Mouse (Mus musculus) neural tube, embryonic 14.5 days (tissue): Measurements from ENCODE around the gene Gp9. TPM values are rescaled to one million over a fixed set of nuclear protein-coding genes. Genes with fewer than 3 reads are reported as not detected.

Source experiments
- ATAC-seq: fragments of 200-750 bp; cut with Nextera tagmentation; 2 replicates; pipeline ENCODE4 v1.8.0; 2017; ENCODE audit warnings: low read depth, mild to moderate bottlenecking, moderate TSS enrichment, moderate library complexity
- H3K27ac ChIP-seq: fragments of 300-500 bp; sonication (generic); 2 replicates; pipeline ENCODE4 v1.5.1; 2014; ENCODE audit warnings: low read depth, mild to moderate bottlenecking, control low read depth, low read length, moderate library complexity, mixed read lengths
- H3K27me3 ChIP-seq: fragments of 300-500 bp; sonication (generic); 2 replicates; pipeline ENCODE4 v1.6.1; 2014; ENCODE audit warnings: low read length; ENCODE audit not compliant: control insufficient read depth, insufficient read depth
- H3K36me3 ChIP-seq: fragments of 300-500 bp; sonication (generic); 2 replicates; pipeline ENCODE4 v1.6.1; 2014; ENCODE audit warnings: low read length, mixed read lengths; ENCODE audit not compliant: control insufficient read depth, insufficient read depth
- H3K4me1 ChIP-seq: fragments of 300-500 bp; sonication (generic); 2 replicates; pipeline ENCODE4 v1.6.1; 2014; ENCODE audit warnings: low read length; ENCODE audit not compliant: control insufficient read depth, insufficient read depth
- H3K4me2 ChIP-seq: fragments of 300-500 bp; sonication (generic); 2 replicates; pipeline ENCODE4 v1.6.1; 2014; ENCODE audit warnings: mild to moderate bottlenecking, low read depth, low read length, control low read depth
- H3K4me3 ChIP-seq: fragments of 300-500 bp; sonication (generic); 2 replicates; pipeline ENCODE4 v1.5.1; 2014; ENCODE audit warnings: low read depth, low read length, control low read depth, mixed read lengths
- H3K9ac ChIP-seq: fragments of 300-500 bp; sonication (generic); replicated peaks from 2 replicates; pipeline ENCODE4 v1.6.1; 2014; ENCODE audit warnings: low read depth, mild to moderate bottlenecking, control low read depth, low read length, mixed read lengths
- H3K9me3 ChIP-seq: fragments of 300-500 bp; sonication (generic); 2 replicates; pipeline ENCODE4 v1.6.1; 2016; ENCODE audit warnings: low read length; ENCODE audit not compliant: control insufficient read depth
- WGBS: fragments of 180-500 bp; shearing (Covaris S2); extraction: QIAGEN DNeasy Blood & Tissue Kit; methylation state at CpG from one replicate; pipeline ENCODE4 v1.1.7; 2014; 5-methylcytosine and 5-hydroxymethylcytosine counted together
- polyA plus RNA-seq: library from polyadenylated mRNA; unstranded; fragments of >200 nt; fragmentation: Nextera tagmentation; extraction: Ambion mirVana; gene quantifications from 2 replicates; pipeline ENCODE4 v1.2.1, GENCODE M21; 2014

Gene Gp9
- polyA plus RNA-seq, 1 experiment from 2014 or later = 0.32 TPM

DNA sequence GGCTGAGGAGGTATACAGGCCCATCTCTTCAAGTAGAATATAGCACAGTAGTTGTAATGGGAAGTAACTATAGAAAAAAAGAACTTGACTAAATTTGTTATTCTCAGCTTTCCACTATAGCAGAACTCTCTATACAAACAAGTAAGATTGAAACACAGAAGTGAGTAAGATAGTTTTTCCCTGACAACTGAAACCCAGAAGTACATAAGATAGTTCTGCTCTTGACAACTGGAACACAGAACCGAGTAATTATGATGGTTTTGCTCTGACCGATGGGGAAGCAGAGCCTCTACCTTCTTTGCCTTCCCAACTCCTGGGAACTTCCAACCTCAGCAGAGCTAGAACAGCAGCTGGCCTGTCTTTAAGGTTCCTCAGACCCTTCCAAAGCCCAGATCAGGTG, 31.3 kb downstream of the Gp9 start:
- H3K9ac ChIP-seq = no peak overlapping the region
- 92% methylated on average over 2 of the region's 2 CpGs for WGBS
- H3K9me3 ChIP-seq = no peaks in the 10 kb centered on the region
- H3K27me3 ChIP-seq = no peaks in the 10 kb centered on the region; the same call in 1 of the 2 replicates
- H3K36me3 ChIP-seq = peaks cover 3% of the 10 kb centered on the region; the same call in 1 of the 2 replicates
- H3K4me1 ChIP-seq = peaks cover 6% of the 10 kb centered on the region; the same call in 1 of the 2 replicates
- no peak for ATAC-seq
- H3K27ac ChIP-seq = no peak overlapping the region
- no peak overlapping the region for H3K4me3 ChIP-seq
- no peak overlapping the region for H3K4me2 ChIP-seq

DNA sequence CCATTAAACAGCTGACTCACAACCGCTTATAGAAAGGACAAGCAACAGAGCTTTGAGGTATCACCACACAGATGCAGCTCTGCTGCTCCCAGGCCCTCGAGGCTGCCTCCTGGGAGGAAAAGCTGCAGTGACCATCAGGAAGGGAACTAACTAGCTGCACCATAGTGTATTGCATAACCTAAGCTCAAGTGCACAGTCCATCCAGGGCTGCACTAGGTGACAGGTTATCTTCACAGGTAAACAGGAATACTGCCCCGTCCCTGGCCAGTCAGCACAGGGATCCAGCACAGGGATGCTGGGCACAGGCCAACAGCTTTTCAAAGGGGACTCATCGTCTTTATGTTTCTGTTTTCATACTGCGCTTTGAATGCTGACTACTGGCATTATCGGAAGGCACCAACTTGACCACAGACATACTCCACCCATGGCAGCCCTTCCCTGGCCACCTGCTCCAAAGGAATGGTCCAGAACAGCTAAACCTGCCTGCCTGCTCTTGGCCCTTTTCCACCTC, 31.8 kb downstream of the Gp9 start:
- WGBS = 82% methylated on average over 6 of the region's 6 CpGs
- Histone ChIP-seq H3K36me3 (peaks cover 3% of the 10 kb centered on the region; the same call in 1 of the 2 replicates), H3K9ac (no peak overlapping the region), H3K27ac (no peak overlapping the region), H3K4me3 (no peak overlapping the region), H3K9me3 (no peaks in the 10 kb centered on the region), H3K4me1 (peaks cover 6% of the 10 kb centered on the region; the same call in 1 of the 2 replicates), H3K27me3 (no peaks in the 10 kb centered on the region; the same call in 1 of the 2 replicates), H3K4me2 (no peak overlapping the region)
- ATAC-seq = no peak

DNA sequence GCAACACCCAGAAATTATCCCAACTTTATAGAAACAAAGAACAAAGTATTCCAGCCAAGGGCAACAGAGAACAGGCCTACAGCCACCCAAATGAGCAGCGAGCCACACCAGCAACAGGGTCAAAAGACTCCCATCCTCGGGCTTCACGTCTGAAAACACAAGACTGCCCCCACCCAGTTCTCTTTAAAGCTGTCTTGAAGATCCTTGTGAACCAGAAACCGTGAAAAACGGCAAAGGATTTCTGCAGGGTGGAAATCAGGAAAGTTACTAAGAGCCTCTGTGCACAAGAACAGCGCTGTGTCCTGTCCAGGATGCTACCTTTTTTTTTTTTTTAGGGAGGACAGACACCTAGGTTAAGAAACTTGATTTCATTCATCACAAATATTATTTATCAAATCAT, 32.4 kb downstream of the Gp9 start:
- Histone ChIP-seq H3K4me2 (peak overlapping the region; percentile 95), H3K4me1 (peaks cover 6% of the 10 kb centered on the region; the same call in 1 of the 2 replicates), H3K27me3 (no peaks in the 10 kb centered on the region; the same call in 1 of the 2 replicates), H3K27ac (no peak overlapping the region), H3K36me3 (peaks cover 3% of the 10 kb centered on the region; the same call in 1 of the 2 replicates), H3K9me3 (no peaks in the 10 kb centered on the region), H3K9ac (no peak overlapping the region), H3K4me3 (peak overlapping the region; percentile 70)
- WGBS = 37% methylated on average over 6 of the region's 6 CpGs
- ATAC-seq = no peak

DNA sequence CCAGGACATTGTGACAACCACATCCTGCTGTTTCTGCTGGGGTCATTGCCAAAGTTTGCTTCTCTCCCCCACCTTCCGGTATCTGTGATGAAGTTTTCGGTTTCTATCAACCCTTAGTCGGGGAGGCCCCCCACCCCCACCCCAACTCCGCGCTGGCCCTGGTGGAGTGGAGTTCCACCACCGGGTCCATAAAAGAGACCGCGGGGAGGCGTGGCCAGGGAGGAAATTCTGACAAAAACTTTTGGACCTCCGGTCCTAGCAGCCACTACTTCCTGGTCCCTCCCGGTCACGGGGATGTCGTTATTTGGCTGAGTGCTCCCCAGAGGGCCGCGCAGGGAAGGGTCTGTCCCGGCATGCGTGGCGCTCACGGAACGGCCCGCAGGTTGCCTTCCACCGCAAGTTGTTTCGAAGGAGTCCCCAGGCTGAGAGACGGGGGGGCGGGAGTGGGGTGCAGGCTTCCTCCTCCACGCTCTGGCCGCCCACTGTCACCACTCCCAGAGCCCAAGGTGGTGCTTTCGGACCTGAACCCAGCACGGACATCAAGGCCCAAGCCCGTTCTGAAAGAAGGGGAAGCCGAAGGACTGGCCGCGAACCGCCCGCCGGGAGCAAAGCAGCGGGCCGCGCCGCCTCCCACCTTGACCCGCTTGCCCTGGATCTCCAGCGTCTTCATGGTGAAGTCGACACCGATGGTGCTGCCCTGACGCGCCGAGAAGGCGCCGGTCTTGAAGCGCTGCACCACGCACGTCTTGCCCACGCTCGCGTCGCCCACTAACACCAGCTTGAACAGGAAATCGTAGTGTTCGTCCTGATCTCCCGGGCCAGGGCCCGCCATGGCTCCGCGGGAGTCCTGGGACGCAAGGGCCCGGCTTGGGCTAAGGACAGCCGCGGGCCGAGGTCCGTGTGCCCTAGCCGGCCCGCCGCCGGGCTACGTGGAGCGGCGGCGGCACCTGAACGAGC, 33.1 kb downstream of the Gp9 start:
- Histone ChIP-seq H3K4me2 (peak overlapping the region; percentile 95), H3K27me3 (no peaks in the 10 kb centered on the region; the same call in 1 of the 2 replicates), H3K9ac (peak overlapping the region; percentile 80), H3K27ac (peak overlapping the region; percentile 66), H3K4me1 (peaks cover 6% of the 10 kb centered on the region; the same call in 1 of the 2 replicates), H3K36me3 (peaks cover 3% of the 10 kb centered on the region; the same call in 1 of the 2 replicates), H3K4me3 (peak overlapping the region; percentile 70), H3K9me3 (no peaks in the 10 kb centered on the region)
- peak; percentile 75 for ATAC-seq
- WGBS = 1% methylated on average over 77 of the region's 77 CpGs

DNA sequence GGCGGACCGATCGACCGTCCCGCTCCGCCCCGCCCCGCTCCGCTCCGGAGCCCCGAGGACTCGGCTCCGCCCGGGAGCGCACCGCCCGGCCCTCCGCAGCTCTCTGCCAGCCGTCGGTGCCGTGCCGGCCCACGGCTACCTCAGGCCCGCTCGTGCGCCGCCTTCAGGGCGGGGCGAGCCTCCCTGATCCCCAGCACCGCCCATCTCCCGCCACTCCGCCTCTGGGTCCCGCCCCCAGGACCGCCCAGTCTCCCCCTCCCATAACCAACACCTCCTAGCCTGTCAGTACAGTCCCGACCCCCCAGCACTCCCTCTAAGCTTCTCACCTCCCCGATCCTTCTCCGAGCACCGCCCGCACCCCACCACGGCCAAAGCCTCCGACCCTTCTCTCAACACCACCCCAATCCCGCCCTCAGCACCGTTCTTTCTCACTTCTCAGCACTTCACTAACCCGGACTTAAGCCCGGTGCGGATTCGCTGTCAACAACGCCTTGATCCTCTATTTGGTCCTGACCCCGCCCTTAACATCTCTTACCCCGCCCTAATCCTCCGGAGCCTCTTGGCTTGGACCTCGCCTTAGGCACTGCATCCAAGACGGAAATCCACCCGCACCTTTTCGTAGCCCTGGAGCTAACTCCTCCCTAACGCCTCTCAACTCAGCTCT, 33.9 kb downstream of the Gp9 start, which contains the start of gene Rab43:
Rab43 (minus strand) TSS at position 490 of the 664 bp plus-strand sequence.
- no peaks in the 10 kb centered on the region for H3K9me3 ChIP-seq
- H3K4me2 ChIP-seq = peak within 1 kb of the TSS; percentile 95
- H3K9ac ChIP-seq = peak within 1 kb of the TSS; percentile 80
- peak within 1 kb of the TSS; percentile 66 for H3K27ac ChIP-seq
- H3K27me3 ChIP-seq = no peaks in the 10 kb centered on the region; the same call in 1 of the 2 replicates
- peak; percentile 96 for ATAC-seq
- H3K4me1 ChIP-seq = peaks cover 6% of the 10 kb centered on the region; the same call in 1 of the 2 replicates
- WGBS = under 1% methylated on average over 40 of the region's 56 CpGs
- H3K4me3 ChIP-seq = peak within 1 kb of the TSS; percentile 70
- peaks cover 4% of the 10 kb centered on the region; the same call in 1 of the 2 replicates for H3K36me3 ChIP-seq

DNA sequence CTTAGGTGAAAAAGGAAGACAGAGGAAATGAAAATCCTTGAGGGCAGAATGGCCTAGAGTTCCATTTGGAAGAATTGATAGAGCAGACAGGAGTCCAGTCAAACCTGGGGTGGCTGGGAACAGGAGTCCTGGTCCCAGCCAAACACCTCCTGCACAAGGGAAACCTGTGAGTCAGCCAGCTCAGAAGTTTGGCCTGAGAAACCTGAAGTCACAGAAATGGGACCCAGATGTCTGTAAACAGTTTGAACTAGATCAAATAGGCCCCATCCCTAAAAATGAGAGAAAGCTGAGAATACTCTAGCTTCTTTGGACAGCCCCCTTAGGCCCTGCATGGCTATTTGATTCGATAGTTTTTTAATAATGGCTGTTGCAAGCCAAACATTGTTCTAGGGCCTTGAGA, 34.8 kb downstream of the Gp9 start:
- H3K4me2 ChIP-seq = peak overlapping the region; percentile 95
- 86% methylated on average over 1 of the region's 1 CpGs for WGBS
- H3K27ac ChIP-seq = no peak overlapping the region
- H3K27me3 ChIP-seq = no peaks in the 10 kb centered on the region; the same call in 1 of the 2 replicates
- ATAC-seq = no peak
- H3K9me3 ChIP-seq = no peaks in the 10 kb centered on the region
- peak overlapping the region; percentile 80; the same call in 1 of the 2 replicates for H3K9ac ChIP-seq
- H3K4me3 ChIP-seq = no peak overlapping the region; the same call in 1 of the 2 replicates
- peaks cover 12% of the 10 kb centered on the region for H3K36me3 ChIP-seq
- peaks cover 6% of the 10 kb centered on the region; the same call in 1 of the 2 replicates for H3K4me1 ChIP-seq

DNA sequence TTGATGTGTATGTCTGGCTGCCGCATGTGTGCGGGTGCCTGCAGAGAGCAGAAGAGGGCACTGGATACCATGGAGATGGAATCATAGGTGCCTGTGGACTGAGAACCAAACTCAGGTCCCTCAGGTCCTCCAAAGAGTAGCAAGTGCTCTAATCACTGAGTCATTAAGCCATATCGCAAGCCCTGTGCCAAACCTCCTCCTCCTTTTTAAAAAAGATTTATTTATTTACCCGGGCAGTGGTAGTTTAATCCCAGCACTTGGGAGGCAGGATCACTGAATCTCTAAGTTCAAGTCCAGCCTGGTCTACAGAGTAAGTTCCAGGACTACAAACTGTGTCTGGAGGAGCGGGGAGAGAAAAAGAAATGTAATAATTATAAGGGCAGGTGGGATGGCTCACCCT, 36.6 kb downstream of the Gp9 start:
- Histone ChIP-seq H3K27ac (no peak overlapping the region), H3K9ac (no peak overlapping the region), H3K4me2 (no peak overlapping the region), H3K27me3 (no peaks in the 10 kb centered on the region; the same call in 1 of the 2 replicates), H3K4me1 (peaks cover 6% of the 10 kb centered on the region; the same call in 1 of the 2 replicates), H3K36me3 (peaks cover 27% of the 10 kb centered on the region), H3K9me3 (no peaks in the 10 kb centered on the region), H3K4me3 (no peak overlapping the region)
- 93% methylated on average over 5 of the region's 5 CpGs for WGBS
- no peak for ATAC-seq

DNA sequence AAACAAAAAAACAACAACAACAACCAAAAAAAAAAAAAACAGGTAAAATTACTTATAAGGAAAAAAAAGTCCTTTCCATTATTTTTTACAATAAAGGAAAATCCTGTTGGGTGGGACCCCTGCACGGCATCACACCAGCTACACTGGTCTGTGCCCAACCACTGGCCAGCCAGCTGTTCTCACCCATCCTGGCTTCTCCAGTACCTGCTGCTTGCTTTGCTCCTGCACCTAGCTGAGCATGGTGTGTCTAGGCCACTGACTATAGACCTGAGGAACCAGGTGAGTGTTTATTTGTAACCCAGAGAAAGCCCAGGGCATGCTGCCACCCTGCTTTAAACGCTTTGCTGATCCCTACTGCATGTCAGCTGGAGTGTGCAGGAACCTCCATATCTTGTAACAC, 42.5 kb downstream of the Gp9 start:
- H3K27ac ChIP-seq = no peak overlapping the region
- H3K9me3 ChIP-seq = no peaks in the 10 kb centered on the region
- ATAC-seq = no peak
- WGBS = 97% methylated on average over 2 of the region's 2 CpGs
- peaks cover 64% of the 10 kb centered on the region for H3K36me3 ChIP-seq
- H3K9ac ChIP-seq = no peak overlapping the region
- H3K4me2 ChIP-seq = no peak overlapping the region
- no peaks in the 10 kb centered on the region for H3K4me1 ChIP-seq
- no peaks in the 10 kb centered on the region for H3K27me3 ChIP-seq
- no peak overlapping the region for H3K4me3 ChIP-seq
